Mouse (Mus musculus): ENCODE measurements at regions not wholly inside any gene's neighbourhood (a gene's known extent, or its start where the extent isn't known, plus 50 kb on each side); places are given as distances from the start of the nearest gene placed in this dataset.
A peak's percentile ranks its signal among the peaks of the same experiment; 100 is the strongest.
"Not testable (repeated sequence)": the region's sequence is repeated elsewhere in the genome, so short reads cannot be mapped to it uniquely, and the experiment has no call there.

DNA sequence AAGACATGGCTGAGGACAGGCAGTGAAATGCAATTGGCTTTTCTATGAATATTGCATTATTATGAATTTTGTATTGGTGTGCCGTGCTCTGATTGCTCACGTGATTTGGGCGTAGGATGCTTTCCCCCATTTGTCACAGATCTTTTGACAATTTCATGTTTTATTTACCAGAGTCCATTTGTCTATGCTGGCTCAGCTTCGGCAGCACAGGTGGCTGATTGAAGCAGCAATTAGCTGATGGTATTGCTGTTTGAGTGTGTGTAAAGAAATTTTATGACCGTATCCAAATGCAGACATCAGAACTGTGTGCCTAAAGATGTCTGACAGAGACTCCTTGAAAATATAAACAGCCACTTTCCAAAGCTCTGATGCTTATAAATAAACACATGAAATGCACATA lies 498.5 kb upstream of the Akr1e1 start:
- H3K27me3 ChIP-seq = no peaks in the 10 kb centered on the region
- no peaks in the 10 kb centered on the region for H3K4me1 ChIP-seq (replicated peaks)
- no peak overlapping the region for H3K9ac ChIP-seq
- 53% methylated on average over 5 of the region's 5 CpGs for WGBS
- H3K4me3 ChIP-seq = no peak overlapping the region
- H3K27ac ChIP-seq = no peak overlapping the region
- no peaks in the 10 kb centered on the region for H3K9me3 ChIP-seq
- no peaks in the 10 kb centered on the region for H3K36me3 ChIP-seq
- ATAC-seq (ENCODE audit: low FRiP score) = peak; percentile 54; the same call in 1 of the 2 replicates
- no peak overlapping the region for H3K4me2 ChIP-seq

DNA sequence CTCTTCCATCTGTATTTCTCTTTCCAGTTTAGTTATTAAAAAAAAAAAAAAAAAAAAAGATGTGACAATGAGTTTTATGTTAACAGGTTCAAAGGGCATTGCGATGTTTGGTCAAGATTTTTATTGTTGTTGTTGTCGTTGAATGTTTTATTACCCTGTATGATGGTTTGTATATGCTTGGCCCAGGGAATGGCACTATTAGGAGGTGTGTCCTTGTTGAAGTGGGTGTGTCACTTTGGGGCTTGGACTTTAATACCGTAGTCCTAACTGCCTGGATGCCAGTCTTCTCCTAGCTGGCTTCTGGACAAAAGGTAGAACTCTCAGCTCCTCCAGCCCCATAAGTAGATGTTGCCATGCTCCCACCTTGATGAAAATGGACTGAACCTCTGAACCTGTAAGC lies 545.9 kb upstream of the Akr1e1 start:
- WGBS = 93% methylated on average over 3 of the region's 3 CpGs
- ATAC-seq (ENCODE audit: low FRiP score) = no peak
- Histone ChIP-seq H3K4me1 (replicated peaks) (no peaks in the 10 kb centered on the region), H3K9ac (no peak overlapping the region), H3K4me2 (no peak overlapping the region), H3K27me3 (no peaks in the 10 kb centered on the region), H3K36me3 (no peaks in the 10 kb centered on the region), H3K9me3 (no peaks in the 10 kb centered on the region), H3K4me3 (no peak overlapping the region), H3K27ac (no peak overlapping the region)

- Histone ChIP-seq H3K9me3 (no peaks in the 10 kb centered on the region), H3K27me3 (no peaks in the 10 kb centered on the region), H3K4me2 (no peak overlapping the region), H3K4me1 (replicated peaks) (no peaks in the 10 kb centered on the region), H3K9ac (no peak overlapping the region), H3K36me3 (no peaks in the 10 kb centered on the region), H3K4me3 (no peak overlapping the region), H3K27ac (no peak overlapping the region)
- WGBS = 23% methylated on average over 5 of the region's 5 CpGs
- ATAC-seq (ENCODE audit: low FRiP score) = no peak
Observed at GRCm38 (mm10) chr13:5159765-5160684, 551.1 kb upstream of the Akr1e1 start.

- no peak for ATAC-seq (ENCODE audit: low FRiP score)
- H3K4me2 ChIP-seq = no peak overlapping the region
- no peaks in the 10 kb centered on the region for H3K4me1 ChIP-seq (replicated peaks)
- H3K27me3 ChIP-seq = no peaks in the 10 kb centered on the region
- no peak overlapping the region for H3K9ac ChIP-seq
- no peaks in the 10 kb centered on the region for H3K36me3 ChIP-seq
- 90% methylated on average over 2 of the region's 2 CpGs for WGBS
- H3K9me3 ChIP-seq = no peaks in the 10 kb centered on the region
- no peak overlapping the region for H3K27ac ChIP-seq
- no peak overlapping the region for H3K4me3 ChIP-seq
Observed at GRCm38 (mm10) chr13:5166716-5167115, 557.7 kb upstream of the Akr1e1 start.

- no peaks in the 10 kb centered on the region for H3K9me3 ChIP-seq
- H3K9ac ChIP-seq = no peak overlapping the region
- no peaks in the 10 kb centered on the region for H3K4me1 ChIP-seq (replicated peaks)
- no peak; the same call in 1 of the 2 replicates for ATAC-seq (ENCODE audit: low FRiP score)
- H3K27ac ChIP-seq = no peak overlapping the region
- 55% methylated on average over 4 of the region's 4 CpGs for WGBS
- no peak overlapping the region for H3K4me3 ChIP-seq
- no peaks in the 10 kb centered on the region for H3K36me3 ChIP-seq
- H3K27me3 ChIP-seq = no peaks in the 10 kb centered on the region
- no peak overlapping the region for H3K4me2 ChIP-seq
Observed at GRCm38 (mm10) chr13:5178996-5179395, 570.0 kb upstream of the Akr1e1 start.

GRCm38 (mm10) chr13:5179552-5179951 lies 570.6 kb upstream of the Akr1e1 start:
- Histone ChIP-seq H3K4me1 (replicated peaks) (no peaks in the 10 kb centered on the region), H3K4me2 (no peak overlapping the region), H3K27ac (no peak overlapping the region), H3K36me3 (no peaks in the 10 kb centered on the region), H3K9me3 (no peaks in the 10 kb centered on the region), H3K4me3 (no peak overlapping the region), H3K9ac (no peak overlapping the region), H3K27me3 (no peaks in the 10 kb centered on the region)
- no peak for ATAC-seq (ENCODE audit: low FRiP score)
- 61% methylated on average over 2 of the region's 2 CpGs for WGBS

GRCm38 (mm10) chr13:5185237-5185800 lies 576.3 kb upstream of the Akr1e1 start:
- not testable (repeated sequence) for ATAC-seq (ENCODE audit: low FRiP score); H3K9me3 ChIP-seq; H3K4me2 ChIP-seq; H3K36me3 ChIP-seq; H3K27ac ChIP-seq; H3K9ac ChIP-seq; H3K4me3 ChIP-seq; H3K4me1 ChIP-seq (replicated peaks); H3K27me3 ChIP-seq
- 41% methylated on average over 1 of the region's 1 CpGs for WGBS

GRCm38 (mm10) chr13:5202736-5203135 lies 593.8 kb upstream of the Akr1e1 start:
- Histone ChIP-seq H3K4me3 (no peak overlapping the region), H3K4me2 (no peak overlapping the region), H3K9me3 (no peaks in the 10 kb centered on the region), H3K9ac (no peak overlapping the region), H3K36me3 (no peaks in the 10 kb centered on the region), H3K27me3 (no peaks in the 10 kb centered on the region), H3K27ac (no peak overlapping the region), H3K4me1 (replicated peaks) (no peaks in the 10 kb centered on the region)
- 64% methylated on average over 1 of the region's 1 CpGs for WGBS
- no peak for ATAC-seq (ENCODE audit: low FRiP score)

- H3K27me3 ChIP-seq = no peaks in the 10 kb centered on the region
- no peak overlapping the region for H3K4me2 ChIP-seq
- no peak for ATAC-seq (ENCODE audit: low FRiP score)
Observed at GRCm38 (mm10) chr13:5204143-5204542, 595.2 kb upstream of the Akr1e1 start.

DNA sequence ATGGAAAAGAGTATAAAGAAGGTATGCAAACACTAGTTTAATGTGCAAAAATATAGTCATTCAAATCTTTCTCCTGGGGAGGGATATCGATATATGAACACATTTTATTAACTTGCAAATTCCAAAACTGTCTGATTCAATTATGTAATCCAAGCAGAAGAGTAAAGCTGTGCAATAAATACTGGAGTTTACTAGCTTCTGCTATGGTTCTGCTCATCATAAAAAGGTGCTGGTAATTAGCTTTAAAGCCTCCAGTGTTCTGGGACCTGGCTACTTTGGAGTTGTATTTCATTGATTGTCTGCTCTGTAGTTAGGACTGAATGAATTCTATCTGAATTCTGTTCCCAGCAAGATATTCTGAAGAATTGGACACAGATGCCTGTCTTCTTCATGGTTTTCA lies 602.7 kb upstream of the Akr1e1 start:
- WGBS = 82% methylated on average over 1 of the region's 1 CpGs
- Histone ChIP-seq H3K27ac (no peak overlapping the region), H3K9ac (no peak overlapping the region), H3K36me3 (no peaks in the 10 kb centered on the region), H3K4me2 (no peak overlapping the region), H3K9me3 (no peaks in the 10 kb centered on the region), H3K4me3 (no peak overlapping the region), H3K4me1 (replicated peaks) (no peaks in the 10 kb centered on the region), H3K27me3 (no peaks in the 10 kb centered on the region)
- ATAC-seq (ENCODE audit: low FRiP score) = no peak

More at GRCm38 (mm10) chr13:5204143-5204542, 595.2 kb upstream of the Akr1e1 start:
- Histone ChIP-seq H3K36me3 (no peaks in the 10 kb centered on the region), H3K9ac (no peak overlapping the region), H3K27ac (no peak overlapping the region), H3K4me1 (replicated peaks) (no peaks in the 10 kb centered on the region), H3K9me3 (no peaks in the 10 kb centered on the region), H3K4me3 (no peak overlapping the region)
- 70% methylated on average over 2 of the region's 2 CpGs for WGBS

GRCm38 (mm10) chr13:5229476-5229875 lies 620.5 kb upstream of the Akr1e1 start:
- WGBS = 94% methylated on average over 3 of the region's 3 CpGs
- no peak overlapping the region for H3K27ac ChIP-seq
- no peaks in the 10 kb centered on the region for H3K9me3 ChIP-seq

GRCm38 (mm10) chr13:5234232-5234631 lies 625.3 kb upstream of the Akr1e1 start:
- 72% methylated on average over 3 of the region's 3 CpGs for WGBS
- ATAC-seq (ENCODE audit: low FRiP score) = no peak
- H3K9me3 ChIP-seq = no peaks in the 10 kb centered on the region
- no peak overlapping the region for H3K4me3 ChIP-seq
- no peaks in the 10 kb centered on the region for H3K36me3 ChIP-seq
- no peak overlapping the region for H3K4me2 ChIP-seq
- H3K27me3 ChIP-seq = no peaks in the 10 kb centered on the region
- H3K27ac ChIP-seq = no peak overlapping the region
- no peak overlapping the region for H3K9ac ChIP-seq
- H3K4me1 ChIP-seq (replicated peaks) = no peaks in the 10 kb centered on the region

More at GRCm38 (mm10) chr13:5229476-5229875, 620.5 kb upstream of the Akr1e1 start:
- Histone ChIP-seq H3K4me3 (no peak overlapping the region), H3K36me3 (no peaks in the 10 kb centered on the region), H3K9ac (no peak overlapping the region), H3K4me2 (no peak overlapping the region), H3K4me1 (replicated peaks) (no peaks in the 10 kb centered on the region), H3K27me3 (no peaks in the 10 kb centered on the region)
- no peak for ATAC-seq (ENCODE audit: low FRiP score)

DNA sequence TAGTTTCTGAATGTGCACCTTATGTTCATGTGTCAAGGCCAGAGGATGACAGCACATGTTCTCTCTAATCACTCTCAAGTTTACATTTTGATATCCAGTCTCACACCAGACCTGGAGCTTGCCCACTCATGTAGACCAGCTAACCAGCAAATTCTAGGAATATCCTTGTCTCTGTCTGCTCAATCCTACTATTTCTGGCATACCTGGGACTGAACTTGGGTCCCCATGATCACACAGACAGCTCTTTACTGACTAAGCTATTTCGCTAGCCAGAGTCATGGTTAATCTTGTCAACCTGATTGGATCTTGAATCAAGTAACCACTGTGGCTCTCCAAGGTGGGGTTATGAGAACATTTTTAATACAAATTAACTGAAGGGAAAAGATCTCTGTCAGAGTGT lies 625.9 kb upstream of the Klf6 start:
- Histone ChIP-seq H3K4me1 (replicated peaks) (no peaks in the 10 kb centered on the region), H3K4me3 (no peak overlapping the region), H3K4me2 (no peak overlapping the region), H3K36me3 (no peaks in the 10 kb centered on the region), H3K27me3 (no peaks in the 10 kb centered on the region), H3K9me3 (no peaks in the 10 kb centered on the region), H3K27ac (no peak overlapping the region), H3K9ac (no peak overlapping the region)
- ATAC-seq (ENCODE audit: low FRiP score) = no peak
- WGBS = 98% methylated on average over 1 of the region's 1 CpGs

Measured in hindbrain, embryonic 13.5 days (tissue).